Mouse (Mus musculus) mammary gland, adult 2 months (tissue): ENCODE data around the gene Cxcr5. TPM values are rescaled to one million over a fixed set of nuclear protein-coding genes. Genes with fewer than 3 reads are reported as not detected.

Experiments
- polyA plus RNA-seq: library from polyadenylated mRNA; depleted of rRNA; stranded (reverse); fragments of >200 nt; gene quantifications from 2 replicates; pipeline ENCODE4 v1.2.3, GENCODE M21; 2012; ENCODE audit warnings: low replicate concordance; rRNA removed

Cxcr5 gene
- 30.5 and 43.7 TPM in 2 replicates for polyA plus RNA-seq

GRCm38 (mm10) chr9:44561597-44561996 is at the start of gene Cxcr5:
Gene Cxcr5, minus strand, starts transcription at chr9:44561877.

GRCm38 (mm10) chr9:44604779-44605615 is 43.3 kb upstream of the Cxcr5 start, which contains the start of gene Ddx6:
Gene Ddx6, plus strand, starts transcription at chr9:44604892.

GRCm38 (mm10) chr9:44482552-44482951 is 79.1 kb downstream of the Cxcr5 start, which contains the start of gene Bcl9l:
Gene Bcl9l, plus strand, starts transcription at chr9:44482825.

Other genes starting within 250 kb of the Cxcr5 start
- 59.1 and 101 TPM in 2 replicates for gene C2cd2l, start 241.6 kb downstream of the Cxcr5 start, polyA plus RNA-seq
- gene Dpagt1, start 235.9 kb downstream of the Cxcr5 start, polyA plus RNA-seq = 54.1 and 77.4 TPM in 2 replicates
- 39.0 and 130 TPM in 2 replicates for gene H2afx, start 227.2 kb downstream of the Cxcr5 start, polyA plus RNA-seq
- gene Hmbs, start 217.6 kb downstream of the Cxcr5 start, polyA plus RNA-seq = 41.3 and 52.7 TPM in 2 replicates
- gene Vps11, start 200.2 kb downstream of the Cxcr5 start, polyA plus RNA-seq = 26.4 and 29.7 TPM in 2 replicates
- gene Hyou1, start 182.4 kb downstream of the Cxcr5 start, polyA plus RNA-seq = 31.4 and 39.4 TPM in 2 replicates
- gene Slc37a4, start 165.0 kb downstream of the Cxcr5 start, polyA plus RNA-seq = 34.7 and 86.3 TPM in 2 replicates
- 108 and 225 TPM in 2 replicates for gene Rps25, start 154.7 kb downstream of the Cxcr5 start, polyA plus RNA-seq
- gene Trappc4, start 154.3 kb downstream of the Cxcr5 start, polyA plus RNA-seq = 51.8 and 55.7 TPM in 2 replicates
- gene Ccdc84, start 143.3 kb downstream of the Cxcr5 start, polyA plus RNA-seq = 33.4 and 39.0 TPM in 2 replicates
- 0.22 TPM in 1 of 2 replicates, not detected in the other for gene Foxr1, start 120.7 kb downstream of the Cxcr5 start, polyA plus RNA-seq
- gene Upk2, start 106.9 kb downstream of the Cxcr5 start, polyA plus RNA-seq = 20.9 and 24.8 TPM in 2 replicates
- gene Bcl9l, start 79.1 kb downstream of the Cxcr5 start, polyA plus RNA-seq = 47.0 and 115 TPM in 2 replicates
- gene Ddx6, start 43.0 kb upstream of the Cxcr5 start, polyA plus RNA-seq = 15.0 and 19.0 TPM in 2 replicates
- not detected in 2 replicates for gene Treh, start 111.4 kb upstream of the Cxcr5 start, polyA plus RNA-seq
- gene Phldb1, start 173.3 kb upstream of the Cxcr5 start, polyA plus RNA-seq = 131 and 231 TPM in 2 replicates
- gene Arcn1, start 206.0 kb upstream of the Cxcr5 start, polyA plus RNA-seq = 25.5 and 56.3 TPM in 2 replicates
- 30.2 and 58.7 TPM in 2 replicates for gene Ift46, start 206.0 kb upstream of the Cxcr5 start, polyA plus RNA-seq
- 1.5 and 9.2 TPM in 2 replicates for gene Tmem25, start 237.4 kb upstream of the Cxcr5 start, polyA plus RNA-seq
- 5.0 and 22.1 TPM in 2 replicates for gene Ttc36, start 241.2 kb upstream of the Cxcr5 start, polyA plus RNA-seq